Mouse (Mus musculus): ENCODE data around the gene Gm11115.

The Gm11115 gene

GRCm38 (mm10) chr5:88153999-88154398 lies at the start of gene Gm11115:
Gene Gm11115 (minus strand): TSS chr5:88154099.
- DNase-seq (ENCODE audit: low spot score): no peak

GRCm38 (mm10) chr5:88111430-88111829 lies 42.5 kb downstream of the Gm11115 start, which contains the start of gene Gm11116:
Gene Gm11116 (minus strand): TSS chr5:88111530.
- no peak for DNase-seq (ENCODE audit: low spot score)

Data from testis, postnatal 10 days (tissue).